Mouse (Mus musculus) gastrocnemius, adult 2 months (tissue): Measurements from ENCODE around the gene Rai2. TPM values are rescaled to one million over a fixed set of nuclear protein-coding genes. Genes with fewer than 3 reads are reported as not detected.

Experiments
- DNase-seq: peaks from one replicate; pipeline ENCODE4 v3.0.0; 2022
- H3K27ac ChIP-seq: fragments of 200-600 bp; 2 replicates; pipeline ENCODE4 v1.8.1; 2022; ENCODE audit warnings: mild to moderate bottlenecking
- H3K4me3 ChIP-seq: fragments of 200-600 bp; 2 replicates; pipeline ENCODE4 v1.8.1; 2022; ENCODE audit warnings: mild to moderate bottlenecking, moderate library complexity
- CTCF ChIP-seq: fragments of 200-600 bp; IDR thresholded peaks from 2 replicates; pipeline ENCODE4 v1.8.1; 2022; ENCODE audit warnings: antibody characterized with exemption, mild to moderate bottlenecking, moderate library complexity
- intact Hi-C: fragments of 180-260 bp; cut with DNase I; formaldehyde crosslinking; loops from one replicate; pipeline ENCODE4 v1.15.1; 2025
- long read RNA-seq, 2 experiments: library from polyadenylated mRNA; stranded (forward); transcript quantifications; one replicate each; pipeline ENCODE4 v2.0.0; 2021
- total RNA-seq, 2 experiments: library from RNA; stranded (reverse); gene quantifications; 2 replicates each; pipeline ENCODE4 v1.2.3; 2021

The Rai2 gene
- 10 to 100 TPM; 20.0 to 36.3 TPM for total RNA-seq
- long read RNA-seq, experiment 1, transcript Rai2-201 (2 exons, 2,204 nt) = major isoform, 32 of 41 reads
- long read RNA-seq, experiment 1, transcript Rai2-202 (2 exons, 2,165 nt) = minor isoform, 6 of 41 reads
- long read RNA-seq, experiment 1, partial matches to known transcripts = 2 of 41 reads
- long read RNA-seq, experiment 1, other reads (novel, unspliced or antisense) = 1 of 41 reads
- long read RNA-seq, experiment 2, transcript Rai2-201 (2 exons, 2,204 nt) = major isoform, 21 of 24 reads
- long read RNA-seq, experiment 2, partial matches to known transcripts = 3 of 24 reads
- long read RNA-seq, experiment 2, other reads (novel, unspliced or antisense) = 0 of 24 reads

GRCm38 (mm10) chrX:161716865-161717763 is at the start of gene Rai2:
Rai2 (plus strand) TSS chrX:161717069.
- intact Hi-C loops = no loop called here
- Histone ChIP-seq H3K4me3 (peak within 1 kb of the TSS; percentile 82), H3K27ac (peak within 1 kb of the TSS; percentile 90)
- DNase-seq = peak; percentile 73
- TF ChIP-seq CTCF = no peak

- peak; percentile 63 for DNase-seq
- intact Hi-C loops = no loop called here
- TF ChIP-seq CTCF = no peak
- H3K27ac ChIP-seq = peak overlapping the region; percentile 66
- no peak overlapping the region for H3K4me3 ChIP-seq
Observed at GRCm38 (mm10) chrX:161689336-161689735, 27.5 kb upstream of the Rai2 start.

DNA sequence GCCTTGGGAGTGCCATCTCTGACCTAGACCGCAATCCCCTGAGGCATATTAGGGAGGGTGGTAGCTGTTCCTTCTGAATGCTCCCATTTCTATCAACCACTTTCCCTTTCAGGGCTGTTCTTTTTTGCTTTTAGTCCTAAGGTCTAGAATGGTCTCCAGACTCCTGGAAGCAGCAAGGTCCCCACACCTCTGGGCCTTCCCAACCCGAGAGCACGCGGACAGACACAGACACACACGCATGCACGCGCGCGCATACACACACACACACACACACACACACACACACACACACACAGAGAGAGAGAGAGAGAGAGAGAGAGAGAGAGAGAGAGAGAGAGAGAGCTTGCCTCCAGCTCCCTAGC is 385 bp upstream of the Rai2 start:
- Histone ChIP-seq H3K27ac (peak overlapping the region; percentile 90), H3K4me3 (peak overlapping the region; percentile 82)
- TF ChIP-seq CTCF = no peak
- intact Hi-C loops = no loop called here
- DNase-seq = no peak

- no peak for TF ChIP-seq CTCF
- peak; percentile 28 for DNase-seq
- intact Hi-C loops = no loop called here
- Histone ChIP-seq H3K27ac (peak overlapping the region; percentile 90), H3K4me3 (peak overlapping the region; percentile 82)
Observed at GRCm38 (mm10) chrX:161717764-161718382, 1.0 kb downstream of the Rai2 start.

- intact Hi-C loops = no loop called here
Observed at GRCm38 (mm10) chrX:161718548-161718947, 1.7 kb downstream of the Rai2 start.

GRCm38 (mm10) chrX:161721082-161721481 is 4.2 kb downstream of the Rai2 start:
- DNase-seq = no peak
- no peak overlapping the region for H3K4me3 ChIP-seq
- no peak for TF ChIP-seq CTCF
- intact Hi-C loops = no loop called here
- no peak overlapping the region for H3K27ac ChIP-seq

More at GRCm38 (mm10) chrX:161718548-161718947, 1.7 kb downstream of the Rai2 start:
- DNase-seq = peak; percentile 16
- peak overlapping the region; percentile 90 for H3K27ac ChIP-seq
- no peak for TF ChIP-seq CTCF
- peak overlapping the region; percentile 82 for H3K4me3 ChIP-seq

GRCm38 (mm10) chrX:161723391-161723808 is 6.5 kb downstream of the Rai2 start:
- peak overlapping the region; percentile 15; the same call in 1 of the 2 replicates for H3K4me3 ChIP-seq
- TF ChIP-seq CTCF = no peak
- H3K27ac ChIP-seq = peak overlapping the region; percentile 54
- intact Hi-C loops = loop anchor here (2.0 kb wide), 1 partner anchor 51 kb away; no protein-coding TSS in a partner anchor
- peak; percentile 34 for DNase-seq

GRCm38 (mm10) chrX:161726257-161726656 is 9.4 kb downstream of the Rai2 start:
- intact Hi-C loops = no loop called here
- Histone ChIP-seq H3K4me3 (no peak overlapping the region), H3K27ac (no peak overlapping the region)
- TF ChIP-seq CTCF = no peak
- no peak for DNase-seq

GRCm38 (mm10) chrX:161728507-161728906 is 11.6 kb downstream of the Rai2 start:
- H3K27ac ChIP-seq = peak overlapping the region; percentile 68
- TF ChIP-seq CTCF = no peak
- DNase-seq = peak; percentile 15
- intact Hi-C loops = no loop called here
- H3K4me3 ChIP-seq = no peak overlapping the region

DNA sequence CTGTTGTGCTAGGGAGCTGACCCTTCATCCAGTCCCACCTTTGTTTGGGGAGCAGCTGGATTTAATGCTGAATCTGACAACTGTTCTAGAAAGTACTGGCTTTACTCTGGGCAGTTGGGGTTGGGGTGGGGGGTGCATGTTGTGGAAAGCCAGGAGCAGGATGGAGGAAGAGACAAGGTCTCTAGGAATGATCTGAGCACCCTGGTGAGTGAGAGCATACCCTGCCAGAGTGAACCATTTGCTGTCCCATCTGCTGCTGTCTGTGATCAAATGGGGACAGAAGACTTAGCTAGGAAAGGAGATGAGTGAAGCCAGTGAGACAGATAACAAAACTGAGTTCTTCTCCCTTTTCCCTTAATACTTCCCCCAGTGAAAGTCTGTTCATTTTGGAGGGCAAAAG is 13.2 kb downstream of the Rai2 start:
- H3K27ac ChIP-seq = no peak overlapping the region
- intact Hi-C loops = no loop called here
- no peak for DNase-seq
- H3K4me3 ChIP-seq = no peak overlapping the region
- TF ChIP-seq CTCF = no peak

- no peak for DNase-seq
- no peak overlapping the region for H3K27ac ChIP-seq
- intact Hi-C loops = no loop called here
- TF ChIP-seq CTCF = no peak
- no peak overlapping the region for H3K4me3 ChIP-seq
Observed at GRCm38 (mm10) chrX:161731859-161732258, 15.0 kb downstream of the Rai2 start.

- intact Hi-C loops = no loop called here
- H3K4me3 ChIP-seq = no peak overlapping the region
- no peak for DNase-seq
- no peak overlapping the region for H3K27ac ChIP-seq
- TF ChIP-seq CTCF = no peak
Observed at GRCm38 (mm10) chrX:161733581-161734309, 16.9 kb downstream of the Rai2 start.
